Mouse (Mus musculus): ENCODE measurements around the gene Afm. TPM values are rescaled to one million over a fixed set of nuclear protein-coding genes. Genes with fewer than 3 reads are reported as not detected.

Gene Afm
- polyA plus RNA-seq (2016; fragmentation: Nextera tagmentation; extraction: Ambion mirVana) = not detected in 2 replicates

DNA sequence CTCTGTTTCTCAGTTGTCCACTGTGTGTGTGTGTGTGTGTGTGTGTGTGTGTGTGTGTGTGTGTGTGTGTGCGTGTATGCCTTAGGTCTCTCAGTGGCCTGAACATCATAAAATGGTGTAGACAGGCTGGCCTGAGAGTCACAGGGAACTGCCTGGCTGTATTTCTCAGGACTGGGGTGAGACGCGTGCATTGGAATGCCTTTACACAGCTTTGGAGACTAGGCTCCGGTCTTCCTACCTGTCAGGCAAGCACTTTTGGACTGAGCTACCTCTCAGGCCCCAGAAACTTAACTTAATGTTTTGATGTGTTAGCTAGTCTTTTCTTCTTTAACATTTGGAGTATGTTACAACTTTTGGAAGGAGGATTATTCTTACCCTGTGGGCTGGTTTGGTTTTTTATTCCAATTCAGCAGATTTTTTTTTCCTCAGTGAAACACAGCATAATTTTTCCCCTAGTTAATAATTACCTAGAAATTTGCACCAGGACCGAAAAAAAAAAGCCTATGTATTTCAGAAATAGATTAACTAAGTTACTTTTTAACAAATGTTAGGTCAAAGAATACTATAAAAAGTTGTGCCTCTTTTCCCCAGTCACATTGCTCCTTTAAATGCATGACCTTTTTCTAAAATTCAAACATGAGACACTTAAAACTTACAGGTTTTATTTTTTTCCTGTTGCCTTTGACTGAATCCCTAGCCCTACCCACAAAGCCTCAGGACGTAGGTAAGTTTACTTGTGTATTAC lies at the start of gene Afm:
TSS of gene Afm (plus strand) at position 577 of the 745 bp plus-strand sequence.
- 91% methylated on average over 6 of the region's 6 CpGs for WGBS
- H3K27ac ChIP-seq = no peak within 1 kb of the TSS
- no peaks in the 10 kb centered on the region for H3K4me1 ChIP-seq
- H3K36me3 ChIP-seq = no peaks in the 10 kb centered on the region
- no peak for DNase-seq (ENCODE audit: low spot score)
- H3K27me3 ChIP-seq (ENCODE audit: low read depth, poor library complexity, severe bottlenecking) = no peaks in the 10 kb centered on the region
- no peak within 1 kb of the TSS for H3K4me3 ChIP-seq
- no peaks in the 10 kb centered on the region for H3K9me3 ChIP-seq (replicated peaks)

- no peak for DNase-seq (ENCODE audit: low spot score)
- H3K4me3 ChIP-seq = no peak overlapping the region
- H3K27me3 ChIP-seq (ENCODE audit: low read depth, poor library complexity, severe bottlenecking) = no peaks in the 10 kb centered on the region
- H3K27ac ChIP-seq = no peak overlapping the region
- H3K9me3 ChIP-seq (replicated peaks) = no peaks in the 10 kb centered on the region
- 0 out of 2 replicates have a peak, but pooled peaks cover 12% of the 10 kb centered on the region for H3K4me1 ChIP-seq
- WGBS = 92% methylated on average over 3 of the region's 3 CpGs
- H3K36me3 ChIP-seq = no peaks in the 10 kb centered on the region
These were observed 47.9 kb upstream of the Afm start for GRCm38 (mm10) chr5:90470836-90471235.

DNA sequence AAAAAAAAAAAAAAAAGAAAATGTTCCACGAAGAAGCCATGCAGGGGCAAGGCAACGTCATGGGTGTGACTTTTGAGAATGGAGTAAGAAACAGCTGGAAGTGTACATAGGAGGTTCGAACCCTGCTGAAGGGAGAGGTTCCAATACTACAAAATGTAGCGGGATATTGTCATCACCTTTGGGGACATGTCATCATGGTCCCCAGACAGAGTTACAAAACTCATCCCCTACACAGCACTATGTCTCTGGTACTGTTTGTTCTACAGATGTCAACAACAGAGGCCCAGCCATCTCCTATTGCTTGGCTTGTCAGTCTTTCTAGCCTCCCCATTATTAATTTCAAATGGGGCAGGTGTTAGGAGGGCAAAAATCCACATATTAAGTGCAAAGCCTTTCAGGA lies 44.8 kb upstream of the Afm start:
- no peak for DNase-seq (ENCODE audit: low spot score)
- 87% methylated on average over 4 of the region's 4 CpGs for WGBS
- H3K9me3 ChIP-seq (replicated peaks) = no peaks in the 10 kb centered on the region

DNA sequence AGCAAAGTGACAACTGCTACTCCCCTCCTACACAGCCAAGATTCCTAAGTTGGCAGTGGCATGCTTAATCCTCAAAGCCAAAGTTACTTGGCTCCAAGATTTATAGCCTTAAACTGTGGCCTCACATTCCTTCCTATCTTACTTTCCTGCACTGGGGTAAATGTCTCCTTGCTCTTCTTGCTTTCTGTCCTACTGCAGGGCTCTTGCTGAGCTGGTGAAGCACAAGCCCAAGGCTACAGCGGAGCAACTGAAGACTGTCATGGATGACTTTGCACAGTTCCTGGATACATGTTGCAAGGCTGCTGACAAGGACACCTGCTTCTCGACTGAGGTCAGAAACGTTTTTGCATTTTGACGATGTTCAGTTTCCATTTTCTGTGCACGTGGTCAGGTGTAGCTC lies 44.4 kb upstream of the Afm start:
- DNase-seq (ENCODE audit: low spot score) = no peak
- Histone ChIP-seq H3K27ac (no peak overlapping the region), H3K27me3 (ENCODE audit: low read depth, poor library complexity, severe bottlenecking) (no peaks in the 10 kb centered on the region), H3K9me3 (replicated peaks) (no peaks in the 10 kb centered on the region), H3K4me1 (0 out of 2 replicates have a peak, but pooled peaks cover 2% of the 10 kb centered on the region), H3K36me3 (no peaks in the 10 kb centered on the region), H3K4me3 (no peak overlapping the region)
- whole genome bisulfite sequencing = 90% methylated on average over 5 of the region's 5 CpGs

More for the DNA sequence above, 44.8 kb upstream of the Afm start:
- Histone ChIP-seq H3K4me3 (no peak overlapping the region), H3K27ac (no peak overlapping the region), H3K27me3 (ENCODE audit: low read depth, poor library complexity, severe bottlenecking) (no peaks in the 10 kb centered on the region), H3K36me3 (no peaks in the 10 kb centered on the region), H3K4me1 (0 out of 2 replicates have a peak, but pooled peaks cover 2% of the 10 kb centered on the region)

DNA sequence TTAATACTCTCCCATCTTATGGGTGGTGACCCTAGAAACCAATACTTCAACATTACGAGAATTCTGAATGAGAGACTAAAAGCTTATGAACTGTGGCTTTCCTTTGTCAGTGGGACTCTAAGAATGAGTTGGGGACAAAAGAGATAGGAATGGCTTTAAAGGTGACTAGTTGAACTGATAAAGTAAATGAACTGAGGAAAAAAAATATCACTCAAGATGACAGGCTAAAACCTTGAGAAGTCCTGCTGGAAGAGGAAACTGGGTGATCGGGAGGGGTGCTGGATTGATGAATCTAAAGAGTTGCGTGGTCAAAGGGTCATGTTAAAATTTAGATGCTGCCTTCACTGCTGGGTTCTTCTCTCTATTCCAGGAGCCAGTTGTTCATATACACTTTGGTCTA lies 42.0 kb upstream of the Afm start:
- Histone ChIP-seq H3K36me3 (no peaks in the 10 kb centered on the region), H3K9me3 (replicated peaks) (no peaks in the 10 kb centered on the region), H3K4me1 (0 out of 2 replicates have a peak, but pooled peaks cover 2% of the 10 kb centered on the region), H3K27ac (no peak overlapping the region), H3K4me3 (no peak overlapping the region), H3K27me3 (ENCODE audit: low read depth, poor library complexity, severe bottlenecking) (no peaks in the 10 kb centered on the region)
- 90% methylated on average over 3 of the region's 3 CpGs for WGBS
- no peak for DNase-seq (ENCODE audit: low spot score)

DNA sequence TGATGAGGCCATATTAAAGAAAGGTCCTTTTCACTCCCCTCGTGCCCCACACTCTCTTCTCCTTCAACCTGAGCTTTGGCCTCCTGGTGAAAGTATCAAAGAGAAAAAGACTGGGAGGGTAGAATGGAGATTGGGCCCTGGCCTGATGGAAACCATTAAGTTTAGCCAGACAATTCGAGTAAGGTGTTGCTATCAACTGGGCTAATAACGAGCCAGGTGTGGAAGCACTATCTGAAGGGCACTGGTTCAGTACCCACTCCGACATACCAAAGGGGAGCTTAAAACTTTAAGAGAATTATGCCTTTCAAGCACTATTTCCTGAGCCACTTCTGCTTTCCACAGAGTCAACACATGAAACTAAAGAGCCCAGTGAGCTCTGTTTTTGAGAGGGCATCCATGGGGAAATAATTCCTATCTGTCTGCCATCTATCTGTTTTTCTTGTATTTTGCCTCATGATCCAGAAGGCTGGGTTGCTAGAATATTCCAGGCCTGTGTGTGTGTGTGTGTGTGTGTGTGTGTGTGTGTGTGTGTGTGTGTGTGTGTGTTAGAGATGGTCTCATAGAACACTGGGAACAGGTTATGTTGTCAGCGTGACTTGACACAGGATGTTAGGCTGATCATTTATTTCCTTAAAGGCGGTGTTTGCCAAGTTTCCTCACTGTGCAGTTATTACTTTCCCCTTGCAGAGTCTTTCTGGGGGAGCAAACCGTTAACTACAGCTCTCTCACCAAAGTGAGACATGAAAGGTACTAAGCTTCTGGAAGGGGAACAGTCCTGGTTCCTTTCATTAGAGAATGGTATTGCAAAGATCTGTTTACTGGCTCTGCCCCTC lies 41.2 kb upstream of the Afm start:
- no peaks in the 10 kb centered on the region for H3K36me3 ChIP-seq
- WGBS = 76% methylated on average over 7 of the region's 7 CpGs
- no peaks in the 10 kb centered on the region for H3K27me3 ChIP-seq (ENCODE audit: low read depth, poor library complexity, severe bottlenecking)
- H3K9me3 ChIP-seq (replicated peaks) = no peaks in the 10 kb centered on the region
- 0 out of 2 replicates have a peak, but pooled peaks cover 2% of the 10 kb centered on the region for H3K4me1 ChIP-seq
- no peak overlapping the region for H3K27ac ChIP-seq
- H3K4me3 ChIP-seq = no peak overlapping the region
- no peak for DNase-seq (ENCODE audit: low spot score)

- 0 out of 2 replicates have a peak, but pooled peaks cover 2% of the 10 kb centered on the region for H3K4me1 ChIP-seq
- H3K4me3 ChIP-seq = no peak overlapping the region
- no peak overlapping the region for H3K27ac ChIP-seq
- no peaks in the 10 kb centered on the region for H3K36me3 ChIP-seq
- no peaks in the 10 kb centered on the region for H3K27me3 ChIP-seq (ENCODE audit: low read depth, poor library complexity, severe bottlenecking)
- DNase-seq (ENCODE audit: low spot score) = no peak
- WGBS = 94% methylated on average over 1 of the region's 1 CpGs
- no peaks in the 10 kb centered on the region for H3K9me3 ChIP-seq (replicated peaks)
These were observed 39.8 kb upstream of the Afm start for GRCm38 (mm10) chr5:90478886-90479285.

DNA sequence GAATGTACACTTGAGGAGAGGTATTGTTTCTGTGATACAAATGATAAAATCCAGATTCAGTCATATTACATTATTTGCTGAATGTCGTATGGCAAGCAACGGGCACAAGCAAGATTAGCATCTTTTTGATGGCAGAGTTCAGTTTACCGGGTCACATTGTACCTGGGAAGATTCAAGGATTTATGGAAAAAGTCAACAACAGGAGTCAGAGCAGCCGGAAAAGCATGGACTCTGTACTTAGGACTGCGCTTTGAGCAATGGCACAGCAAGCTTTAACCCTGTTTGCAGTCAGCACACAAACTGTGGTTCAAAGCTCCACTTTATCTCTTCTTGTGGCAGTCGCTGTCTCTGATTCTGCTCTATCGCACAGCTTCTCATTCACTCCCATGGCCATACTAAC lies 33.1 kb upstream of the Afm start:
- Histone ChIP-seq H3K27ac (no peak overlapping the region), H3K27me3 (ENCODE audit: low read depth, poor library complexity, severe bottlenecking) (no peaks in the 10 kb centered on the region)
- 96% methylated on average over 7 of the region's 7 CpGs for WGBS

DNA sequence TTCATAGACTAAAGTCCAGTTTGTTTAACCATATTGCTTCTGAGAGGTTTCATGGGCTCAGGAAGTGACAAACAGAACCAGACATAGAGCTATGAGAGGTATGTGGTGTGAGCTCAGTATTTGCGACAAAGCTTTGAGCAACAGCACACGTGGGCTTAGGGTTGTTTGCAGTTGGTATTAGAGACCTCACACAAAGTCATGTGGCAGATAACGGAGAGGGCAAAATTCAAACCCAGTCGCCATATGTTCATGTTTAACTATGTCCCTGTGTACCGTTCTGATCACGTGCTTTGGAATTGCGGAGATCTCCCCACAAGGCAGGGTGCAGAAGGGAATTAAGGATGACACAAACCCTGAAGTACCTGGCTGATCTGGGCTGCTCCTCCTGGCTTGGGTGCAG lies 30.4 kb upstream of the Afm start:
- H3K27me3 ChIP-seq (ENCODE audit: low read depth, poor library complexity, severe bottlenecking) = no peaks in the 10 kb centered on the region
- H3K9me3 ChIP-seq (replicated peaks) = no peaks in the 10 kb centered on the region
- no peak for DNase-seq (ENCODE audit: low spot score)
- no peak overlapping the region for H3K4me3 ChIP-seq
- no peak overlapping the region for H3K27ac ChIP-seq
- no peaks in the 10 kb centered on the region for H3K36me3 ChIP-seq
- WGBS = 89% methylated on average over 7 of the region's 7 CpGs
- no peaks in the 10 kb centered on the region for H3K4me1 ChIP-seq

More for the DNA sequence above, 33.1 kb upstream of the Afm start:
- no peaks in the 10 kb centered on the region for H3K9me3 ChIP-seq (replicated peaks)
- DNase-seq (ENCODE audit: low spot score) = no peak
- H3K36me3 ChIP-seq = no peaks in the 10 kb centered on the region
- H3K4me3 ChIP-seq = no peak overlapping the region
- no peaks in the 10 kb centered on the region for H3K4me1 ChIP-seq

GRCm38 (mm10) chr5:90490518-90490917 lies 28.2 kb upstream of the Afm start, which contains the start of gene Afp:
Gene Afp, plus strand, starts transcription at chr5:90490737.
- H3K9me3 ChIP-seq (replicated peaks) = no peaks in the 10 kb centered on the region
- 94% methylated on average over 7 of the region's 7 CpGs for WGBS
- no peaks in the 10 kb centered on the region for H3K27me3 ChIP-seq (ENCODE audit: low read depth, poor library complexity, severe bottlenecking)
- H3K36me3 ChIP-seq = no peaks in the 10 kb centered on the region
- no peak within 1 kb of the TSS for H3K4me3 ChIP-seq
- no peaks in the 10 kb centered on the region for H3K4me1 ChIP-seq
- DNase-seq (ENCODE audit: low spot score) = no peak
- H3K27ac ChIP-seq = no peak within 1 kb of the TSS

DNA sequence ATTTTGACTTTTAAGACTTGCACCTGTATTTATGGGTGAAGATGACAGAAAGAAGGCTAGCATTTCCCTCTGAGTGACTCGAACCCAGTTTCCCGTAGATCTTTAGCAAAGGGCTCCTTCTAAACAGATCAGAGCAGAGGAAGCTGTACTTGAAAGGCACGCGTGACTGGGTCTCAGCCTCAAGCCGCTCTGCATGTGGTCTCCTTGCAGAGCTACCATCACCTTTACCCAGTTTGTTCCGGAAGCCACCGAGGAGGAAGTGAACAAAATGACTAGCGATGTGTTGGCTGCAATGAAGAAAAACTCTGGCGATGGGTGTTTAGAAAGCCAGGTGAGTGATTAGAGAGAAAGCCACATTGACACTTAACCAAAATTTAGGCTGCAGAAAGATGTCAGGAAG lies 26.3 kb upstream of the Afm start:
- H3K9me3 ChIP-seq (replicated peaks) = no peaks in the 10 kb centered on the region
- no peak for DNase-seq (ENCODE audit: low spot score)
- 84% methylated on average over 9 of the region's 9 CpGs for WGBS
- no peak overlapping the region for H3K27ac ChIP-seq
- H3K4me3 ChIP-seq = no peak overlapping the region
- H3K4me1 ChIP-seq = no peaks in the 10 kb centered on the region
- no peaks in the 10 kb centered on the region for H3K36me3 ChIP-seq
- H3K27me3 ChIP-seq (ENCODE audit: low read depth, poor library complexity, severe bottlenecking) = no peaks in the 10 kb centered on the region

DNA sequence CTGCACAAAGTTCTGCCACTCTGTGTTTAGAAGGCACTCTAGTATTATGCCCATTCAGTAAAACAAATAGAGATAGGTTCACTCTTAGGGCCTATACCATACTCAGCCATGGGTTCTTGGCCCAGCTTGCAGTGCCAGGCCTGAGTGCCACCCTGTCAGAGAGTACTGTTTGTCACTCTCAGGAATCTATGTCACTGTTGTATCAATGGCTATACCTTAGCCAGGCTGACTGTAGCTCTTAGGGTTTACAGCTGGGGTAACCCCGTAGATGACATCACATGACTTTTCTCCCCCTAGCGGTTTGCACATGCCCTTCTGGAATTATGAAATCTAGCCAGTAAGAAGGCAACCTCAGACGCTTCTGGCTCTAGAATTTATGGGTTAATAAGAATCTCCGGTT lies 24.4 kb upstream of the Afm start:
- 94% methylated on average over 4 of the region's 4 CpGs for WGBS
- no peak overlapping the region for H3K4me3 ChIP-seq
- H3K27me3 ChIP-seq (ENCODE audit: low read depth, poor library complexity, severe bottlenecking) = no peaks in the 10 kb centered on the region
- H3K4me1 ChIP-seq = no peaks in the 10 kb centered on the region
- H3K27ac ChIP-seq = no peak overlapping the region
- H3K9me3 ChIP-seq (replicated peaks) = no peaks in the 10 kb centered on the region
- no peaks in the 10 kb centered on the region for H3K36me3 ChIP-seq
- DNase-seq (ENCODE audit: low spot score) = no peak

DNA sequence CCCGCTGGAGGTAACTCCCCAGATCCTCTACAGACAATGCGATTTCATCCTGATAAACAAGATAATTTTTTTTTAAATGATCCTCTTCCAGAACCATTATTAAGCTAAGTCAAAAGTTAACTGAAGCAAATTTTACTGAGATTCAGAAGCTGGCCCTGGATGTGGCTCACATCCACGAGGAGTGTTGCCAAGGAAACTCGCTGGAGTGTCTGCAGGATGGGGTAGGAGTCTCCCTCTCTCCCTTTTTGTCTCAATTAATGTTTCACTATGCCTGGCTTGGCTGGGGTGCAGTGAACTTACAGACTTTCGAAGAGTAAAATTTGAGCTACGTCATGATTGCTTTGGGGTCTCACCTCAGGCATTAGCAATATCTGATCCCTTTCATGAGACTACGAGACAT lies 19.2 kb upstream of the Afm start:
- Histone ChIP-seq H3K4me1 (no peaks in the 10 kb centered on the region), H3K27me3 (ENCODE audit: low read depth, poor library complexity, severe bottlenecking) (no peaks in the 10 kb centered on the region), H3K9me3 (replicated peaks) (no peaks in the 10 kb centered on the region), H3K4me3 (no peak overlapping the region), H3K27ac (no peak overlapping the region), H3K36me3 (no peaks in the 10 kb centered on the region)
- WGBS = 83% methylated on average over 7 of the region's 7 CpGs
- DNase-seq (ENCODE audit: low spot score) = no peak

Data from limb, embryonic 10.5 days (tissue).